Mouse (Mus musculus) adrenal gland (tissue): ENCODE measurements around the gene Hnmt.
"Not testable (repeated sequence)": the region's sequence is repeated elsewhere in the genome, so short reads cannot be mapped to it uniquely, and the experiment has no call there.

ENCODE experiments used
- intact Hi-C: fragments of 180-260 bp; cut with DNase I; formaldehyde crosslinking; loops from one replicate; pipeline ENCODE4 v1.15.1; 2025
- long read RNA-seq, 2 experiments: library from polyadenylated mRNA; unstranded; transcript quantifications; one replicate each; pipeline ENCODE4 v2.0.0; 2020; ENCODE audit warnings: borderline replicate concordance in 1 of 2; ENCODE audit not compliant: insufficient replicate concordance in 1 of 2

Hnmt gene
- long read RNA-seq, experiment 1: 0 reads
- long read RNA-seq, experiment 2, transcript Hnmt-202 (6 exons, 994 nt): major isoform, 5 of 7 reads
- long read RNA-seq, experiment 2, partial matches to known transcripts: 1 of 7 reads
- long read RNA-seq, experiment 2, other reads (novel, unspliced or antisense): 0 of 7 reads

- intact Hi-C loops: no loop called here
These were observed at the start of gene Hnmt for GRCm38 (mm10) chr2:24049344-24049990. Hnmt (minus strand) TSS chr2:24049394.

DNA sequence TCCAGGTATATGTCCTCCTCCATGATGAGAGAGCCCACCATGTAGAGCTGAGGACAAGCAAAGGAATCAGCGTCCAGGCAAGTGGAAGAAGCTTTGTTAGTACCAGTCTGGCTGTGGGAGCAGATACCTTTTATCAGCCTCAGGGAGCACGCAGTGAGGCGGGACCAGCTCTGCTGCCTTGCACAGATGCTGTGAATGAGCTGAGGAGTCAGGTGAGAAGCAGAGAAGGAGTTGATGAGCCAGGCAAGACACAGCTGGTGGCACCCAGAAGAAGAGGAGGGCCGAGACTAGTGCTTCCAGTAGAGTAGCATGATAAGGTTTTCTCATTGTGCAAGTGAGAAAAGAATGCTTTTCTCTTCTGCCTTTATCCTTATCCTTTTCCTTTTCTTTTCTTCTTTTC lies 47.3 kb upstream of the Hnmt start, which contains the start of gene Tbpl2:
TSS of gene Tbpl2 (minus strand) at position 101 of the 400 bp plus-strand sequence.
- intact Hi-C loops: no loop called here

DNA sequence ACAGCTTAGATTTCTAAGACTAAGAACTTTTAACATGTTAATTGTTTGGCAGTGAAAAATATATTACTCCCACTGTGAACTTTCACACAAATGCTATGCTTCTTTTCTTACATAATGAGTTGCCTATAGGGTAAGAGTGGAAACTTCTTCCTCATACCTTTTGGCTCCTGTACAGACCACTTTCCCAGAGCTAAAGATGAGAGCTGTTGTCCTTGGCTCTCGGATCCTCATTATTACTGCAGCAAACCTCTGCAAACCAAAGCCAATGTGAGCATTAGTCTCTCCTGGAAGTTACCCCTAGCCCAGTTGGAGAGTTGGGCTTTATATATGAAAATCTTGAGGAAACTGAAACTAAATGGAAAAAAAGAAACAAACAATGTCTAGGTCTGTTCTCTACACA lies 41.7 kb upstream of the Hnmt start:
- intact Hi-C loops: no loop called here

DNA sequence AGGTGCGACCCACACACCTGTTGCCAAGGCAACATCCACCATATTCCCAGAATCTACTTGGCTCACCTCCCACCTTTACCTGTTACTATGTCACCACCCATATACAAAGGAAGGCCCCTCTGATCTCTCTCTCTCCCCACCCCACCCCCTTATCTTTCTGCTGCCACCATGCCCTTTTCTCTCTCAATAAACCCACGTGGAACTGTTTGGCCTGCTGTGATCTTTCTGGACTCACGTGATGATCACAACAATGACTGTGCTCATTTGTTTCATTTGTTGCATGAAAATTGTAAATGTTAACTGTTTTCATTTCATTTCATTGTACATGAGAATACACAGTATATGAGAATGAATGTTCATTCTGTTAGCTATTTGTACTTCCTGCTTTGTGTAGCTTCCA lies 1.3 kb upstream of the Hnmt start:
- intact Hi-C loops: no loop called here

GRCm38 (mm10) chr2:24048480-24049097 lies 605 bp downstream of the Hnmt start:
- intact Hi-C loops: no loop called here

- intact Hi-C loops: no loop called here
These were observed 1.4 kb downstream of the Hnmt start for GRCm38 (mm10) chr2:24047551-24048479.

DNA sequence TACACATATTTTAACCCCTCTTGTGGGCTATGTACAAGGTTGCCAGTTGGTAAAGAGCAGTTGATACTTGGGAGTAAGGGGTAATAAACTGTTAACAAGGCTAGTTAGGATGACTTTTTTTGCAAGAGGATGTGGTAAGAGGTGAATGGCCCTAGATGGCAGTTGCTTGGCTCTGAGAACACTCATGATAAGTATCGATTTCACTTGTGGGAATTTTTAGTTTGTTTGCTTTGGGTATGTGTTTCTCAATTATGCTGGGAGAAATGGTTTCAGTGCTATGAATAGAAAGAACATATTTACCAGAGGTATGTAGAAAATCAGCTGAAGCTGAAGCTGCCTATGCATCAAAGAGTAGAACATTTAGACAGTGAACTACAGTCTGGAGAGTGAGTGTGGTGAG lies 6.3 kb downstream of the Hnmt start:
- intact Hi-C loops: no loop called here

DNA sequence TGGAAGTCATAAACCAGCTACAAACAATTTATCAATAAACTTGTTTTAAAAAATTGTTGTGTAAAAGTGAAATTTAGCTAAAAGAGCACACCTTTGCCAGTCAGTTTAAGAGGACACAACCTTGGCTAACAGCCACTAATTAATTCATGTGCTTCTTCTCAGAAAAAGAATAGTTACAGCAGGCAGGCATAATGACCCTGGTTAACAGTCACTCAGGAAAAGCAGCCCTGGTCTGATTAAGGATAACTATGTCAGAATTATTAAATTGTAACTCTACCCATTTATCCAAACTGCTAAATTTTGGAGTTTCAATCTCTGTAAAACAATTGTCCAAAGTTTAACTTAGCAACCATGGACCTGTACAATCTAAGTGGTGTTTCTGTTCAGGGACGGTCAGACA lies 8.7 kb downstream of the Hnmt start:
- intact Hi-C loops: no loop called here

DNA sequence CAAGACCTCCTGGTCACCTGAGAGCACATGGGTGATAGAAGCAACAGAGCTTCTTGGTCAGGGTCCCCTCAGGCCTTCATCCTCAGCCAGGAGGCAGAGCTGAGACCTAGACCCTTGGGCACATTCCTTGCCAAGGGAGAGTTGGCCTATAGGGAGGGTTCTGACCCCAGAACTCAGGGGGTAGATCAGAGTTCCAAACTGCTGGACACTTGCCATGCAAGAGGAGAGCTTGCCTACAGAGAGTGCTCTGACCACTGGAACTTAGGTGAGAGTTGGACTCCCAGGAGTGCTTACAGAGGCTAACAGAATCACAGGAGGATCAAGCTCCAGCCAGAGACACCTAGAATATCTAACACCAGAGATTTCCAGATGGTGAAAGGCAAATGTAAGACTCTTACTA lies 29.8 kb downstream of the Hnmt start:
- intact Hi-C loops: not testable (repeated sequence)

DNA sequence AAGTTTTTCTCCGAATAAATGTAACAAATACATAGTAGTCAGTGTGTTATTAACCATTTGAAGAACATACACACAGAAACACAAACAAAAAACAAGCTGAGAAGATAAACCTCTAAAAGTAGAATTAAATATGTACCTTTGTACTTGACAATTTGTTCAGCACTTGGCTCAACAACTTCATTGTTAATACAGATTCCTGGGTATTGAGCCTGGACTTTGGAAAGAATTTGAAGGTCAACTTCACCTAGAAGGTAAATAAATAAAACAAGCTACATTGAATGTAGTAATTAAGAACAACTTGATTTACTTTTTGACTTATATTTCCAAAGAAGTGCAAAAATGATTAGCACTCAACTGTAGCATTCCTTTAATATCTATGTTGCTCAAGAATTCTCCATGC lies 30.2 kb downstream of the Hnmt start:
- intact Hi-C loops: no loop called here

- intact Hi-C loops: no loop called here
These were observed 34.2 kb downstream of the Hnmt start for GRCm38 (mm10) chr2:24014957-24015356.

GRCm38 (mm10) chr2:23999323-23999722 lies 49.9 kb downstream of the Hnmt start:
- intact Hi-C loops: no loop called here

DNA sequence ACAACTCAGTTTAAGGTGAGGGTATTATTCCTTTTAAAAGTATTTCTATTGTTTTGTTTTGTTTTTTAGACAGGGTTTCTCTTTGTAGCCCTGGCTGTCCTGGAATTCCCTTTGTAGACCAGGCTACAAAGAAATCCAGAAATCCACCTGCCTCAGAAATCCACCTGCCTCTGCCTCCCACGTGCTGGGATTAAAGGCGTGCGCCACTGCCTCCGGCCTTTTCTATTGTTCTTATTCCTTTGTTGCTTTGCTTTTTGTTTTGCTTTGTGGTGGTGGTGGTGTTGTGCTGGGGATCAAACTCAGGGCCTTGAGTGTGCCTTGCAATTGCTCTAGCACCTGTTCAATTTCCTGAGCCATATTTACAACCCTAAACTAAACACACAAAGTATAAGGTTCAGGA lies 50.4 kb downstream of the Hnmt start:
- intact Hi-C loops: no loop called here

- intact Hi-C loops: no loop called here
These were observed 52.4 kb downstream of the Hnmt start for GRCm38 (mm10) chr2:23996830-23997229.

DNA sequence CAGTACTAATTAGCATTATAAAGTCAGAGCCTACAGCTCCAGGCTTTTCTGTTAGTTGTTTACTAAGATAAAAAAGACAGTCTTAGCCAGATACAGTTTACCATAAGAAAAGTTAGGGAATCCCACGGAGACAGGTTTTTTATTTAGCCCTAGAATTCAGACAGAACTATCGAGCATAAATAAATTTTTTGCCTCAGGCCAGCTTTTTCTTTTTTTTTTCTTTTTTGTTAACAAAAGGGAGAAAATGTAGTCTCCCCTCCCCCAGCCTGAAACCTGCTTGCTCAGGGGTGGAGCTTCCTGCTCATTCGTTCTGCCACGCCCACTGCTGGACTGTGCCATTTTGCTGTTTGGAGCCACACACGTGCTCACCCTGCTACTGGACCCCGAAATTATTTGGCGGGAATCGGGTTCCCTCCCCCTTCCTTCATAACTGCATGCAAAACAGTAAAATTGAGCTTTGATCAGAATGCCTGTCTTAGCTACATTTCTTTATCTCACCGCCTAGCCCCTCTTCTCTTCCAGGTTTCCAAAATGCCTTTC lies 59.1 kb downstream of the Hnmt start:
- intact Hi-C loops: not testable (repeated sequence)

GRCm38 (mm10) chr2:23987283-23987682 lies 61.9 kb downstream of the Hnmt start:
- intact Hi-C loops: no loop called here

DNA sequence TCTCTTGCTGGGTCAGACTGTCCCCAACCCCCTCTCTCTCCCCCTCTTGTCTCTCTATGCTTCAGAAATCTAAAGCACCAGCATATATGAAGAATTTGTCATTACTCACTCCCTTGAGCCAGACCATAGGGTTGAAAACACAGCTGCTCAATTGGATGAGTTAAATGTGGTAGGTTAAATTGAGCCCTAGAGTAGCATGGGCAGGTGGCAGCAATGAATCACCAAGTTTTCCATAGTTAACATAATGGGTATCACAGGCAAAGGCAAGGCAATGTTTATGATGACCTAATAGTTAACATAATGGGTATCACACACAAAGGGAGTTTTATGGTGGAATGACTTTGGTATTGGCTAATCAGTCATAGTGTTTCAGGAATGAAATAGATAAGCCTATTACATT lies 65.9 kb downstream of the Hnmt start:
- intact Hi-C loops: no loop called here

GRCm38 (mm10) chr2:23982860-23983259 lies 66.3 kb downstream of the Hnmt start:
- intact Hi-C loops: no loop called here

- intact Hi-C loops: not testable (repeated sequence)
These were observed 88.4 kb downstream of the Hnmt start for GRCm38 (mm10) chr2:23960659-23961274.
